Mouse (Mus musculus): ENCODE measurements at regions not wholly inside any gene's neighbourhood (a gene's known extent, or its start where the extent isn't known, plus 50 kb on each side); places are given as distances from the start of the nearest gene placed in this dataset.

DNA sequence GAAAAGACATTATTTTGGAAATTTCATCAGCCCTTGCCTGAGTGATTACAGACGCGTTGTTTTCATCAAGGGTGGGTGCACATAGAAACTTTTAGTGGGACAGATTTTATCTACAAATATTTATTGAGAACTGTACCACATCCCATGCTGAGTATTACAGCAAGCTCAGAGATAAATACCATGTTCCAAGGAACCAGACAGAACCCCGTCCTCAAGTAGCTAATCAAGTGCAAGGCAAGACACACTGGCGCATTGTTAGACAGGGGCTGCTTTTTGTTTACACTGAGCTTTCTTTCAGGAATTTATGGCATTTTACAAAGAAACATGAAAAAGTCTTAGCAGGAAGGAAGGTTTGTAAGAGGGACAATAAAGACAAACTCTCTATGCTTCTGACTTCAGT is 239.1 kb downstream of the Wnt5a start:
- TF ChIP-seq CTCF (IDR thresholded peaks at IDR 0.05; ENCODE audit: low read depth) (no peak), EP300 (IDR thresholded peaks at IDR 0.05; ENCODE audit: low read depth) (no peak)
